Mouse (Mus musculus) kidney, adult 18-20 months (tissue): Measurements from ENCODE around the gene 4933415A04Rik.

Experiments used
- DNase-seq: peaks from one replicate; pipeline ENCODE4 v3.0.0; 2021

The 4933415A04Rik gene

GRCm38 (mm10) chr11:43586324-43587090 lies at the start of gene 4933415A04Rik:
Gene 4933415A04Rik, plus strand, starts transcription at chr11:43587040.
- peak; percentile 74 for DNase-seq

GRCm38 (mm10) chr11:43537074-43537473 lies 49.8 kb upstream of the 4933415A04Rik start:
- no peak for DNase-seq

- no peak for DNase-seq
Observed at GRCm38 (mm10) chr11:43539863-43540262, 47.0 kb upstream of the 4933415A04Rik start.

- DNase-seq, result no peak
Observed at GRCm38 (mm10) chr11:43543711-43544466, 43.0 kb upstream of the 4933415A04Rik start.

GRCm38 (mm10) chr11:43544819-43545218 lies 42.0 kb upstream of the 4933415A04Rik start:
- DNase-seq, result no peak

- no peak for DNase-seq
Observed at GRCm38 (mm10) chr11:43545873-43546475, 40.9 kb upstream of the 4933415A04Rik start.

GRCm38 (mm10) chr11:43546678-43547077 lies 40.2 kb upstream of the 4933415A04Rik start:
- DNase-seq, result no peak

GRCm38 (mm10) chr11:43548148-43548547 lies 38.7 kb upstream of the 4933415A04Rik start:
- DNase-seq, result peak; percentile 27

- DNase-seq, result no peak
Observed at GRCm38 (mm10) chr11:43548657-43549435, 38.0 kb upstream of the 4933415A04Rik start.

- peak; percentile 69 for DNase-seq
Observed at GRCm38 (mm10) chr11:43549701-43550100, 37.1 kb upstream of the 4933415A04Rik start.

GRCm38 (mm10) chr11:43551756-43552155 lies 35.1 kb upstream of the 4933415A04Rik start:
- no peak for DNase-seq

- DNase-seq, result no peak
Observed at GRCm38 (mm10) chr11:43552675-43553074, 34.2 kb upstream of the 4933415A04Rik start.

GRCm38 (mm10) chr11:43556538-43556937 lies 30.3 kb upstream of the 4933415A04Rik start:
- DNase-seq, result no peak

- DNase-seq, result no peak
Observed at GRCm38 (mm10) chr11:43559515-43560292, 27.1 kb upstream of the 4933415A04Rik start.

GRCm38 (mm10) chr11:43563654-43564244 lies 23.1 kb upstream of the 4933415A04Rik start:
- DNase-seq, result no peak

GRCm38 (mm10) chr11:43565414-43565813 lies 21.4 kb upstream of the 4933415A04Rik start:
- DNase-seq, result no peak

GRCm38 (mm10) chr11:43565852-43566251 lies 21.0 kb upstream of the 4933415A04Rik start:
- DNase-seq, result no peak

- no peak for DNase-seq
Observed at GRCm38 (mm10) chr11:43566696-43567095, 20.1 kb upstream of the 4933415A04Rik start.

- DNase-seq, result peak; percentile 50
Observed at GRCm38 (mm10) chr11:43568263-43568662, 18.6 kb upstream of the 4933415A04Rik start.

- no peak for DNase-seq
Observed at GRCm38 (mm10) chr11:43569188-43569587, 17.7 kb upstream of the 4933415A04Rik start.

GRCm38 (mm10) chr11:43569595-43569994 lies 17.2 kb upstream of the 4933415A04Rik start:
- peak; percentile 78 for DNase-seq

- no peak for DNase-seq
Observed at GRCm38 (mm10) chr11:43575061-43575375, 11.8 kb upstream of the 4933415A04Rik start.
